Mouse (Mus musculus): ENCODE data around the gene Itsn1. TPM values are rescaled to one million over a fixed set of nuclear protein-coding genes. Genes with fewer than 3 reads are reported as not detected.

Gene Itsn1
- total RNA-seq (2022): 10 to 100 TPM; 43.3 to 68.5 (median 55.7) TPM

GRCm38 (mm10) chr16:91729066-91729482, at the start of gene Itsn1:
Gene Itsn1 (plus strand): TSS chr16:91729281.
- DNase-seq: peak; percentile 98

GRCm38 (mm10) chr16:91680656-91681055, 48.4 kb upstream of the Itsn1 start:
- no peak for DNase-seq

GRCm38 (mm10) chr16:91685526-91685925, 43.6 kb upstream of the Itsn1 start:
- DNase-seq: no peak

- no peak for DNase-seq
These were observed 42.7 kb upstream of the Itsn1 start for GRCm38 (mm10) chr16:91686369-91686768.

- DNase-seq: no peak
These were observed 41.0 kb upstream of the Itsn1 start for GRCm38 (mm10) chr16:91688023-91688618.

GRCm38 (mm10) chr16:91688619-91689334, 40.3 kb upstream of the Itsn1 start, which contains the start of gene Donson:
Gene Donson (minus strand): TSS chr16:91688770.
- peak; percentile 87 for DNase-seq

- DNase-seq: no peak
These were observed 39.3 kb upstream of the Itsn1 start for GRCm38 (mm10) chr16:91689791-91690190.

GRCm38 (mm10) chr16:91694455-91695084, 34.5 kb upstream of the Itsn1 start:
- DNase-seq: peak; percentile 38

GRCm38 (mm10) chr16:91695108-91695755, 33.8 kb upstream of the Itsn1 start:
- no peak for DNase-seq

- DNase-seq: no peak
These were observed 30.1 kb upstream of the Itsn1 start for GRCm38 (mm10) chr16:91698995-91699394.

GRCm38 (mm10) chr16:91701908-91702307, 27.2 kb upstream of the Itsn1 start:
- DNase-seq: no peak

GRCm38 (mm10) chr16:91702771-91703188, 26.3 kb upstream of the Itsn1 start:
- DNase-seq: no peak

GRCm38 (mm10) chr16:91704603-91705340, 24.3 kb upstream of the Itsn1 start:
- no peak for DNase-seq

GRCm38 (mm10) chr16:91710241-91710640, 18.8 kb upstream of the Itsn1 start:
- no peak for DNase-seq

GRCm38 (mm10) chr16:91716927-91717349, 12.1 kb upstream of the Itsn1 start:
- DNase-seq: no peak

- DNase-seq: no peak
These were observed 11.7 kb upstream of the Itsn1 start for GRCm38 (mm10) chr16:91717399-91717798.

GRCm38 (mm10) chr16:91724247-91724646, 4.8 kb upstream of the Itsn1 start:
- peak; percentile 20 for DNase-seq

GRCm38 (mm10) chr16:91727433-91727832, 1.6 kb upstream of the Itsn1 start:
- peak; percentile 42 for DNase-seq

- DNase-seq: peak; percentile 99
These were observed 687 bp upstream of the Itsn1 start, which contains the start of gene Cryzl1 for GRCm38 (mm10) chr16:91728123-91729065. Gene Cryzl1 (minus strand): TSS chr16:91728975.

- peak; percentile 23 for DNase-seq
These were observed 850 bp downstream of the Itsn1 start for GRCm38 (mm10) chr16:91729821-91730441.

Data from adrenal gland, adult 8-10 months (tissue).